Mouse (Mus musculus) heart, postnatal 0 days (tissue): ENCODE results near the gene Crybb1.

Experiments used
- CTCF ChIP-seq: IDR thresholded peaks from 2 replicates; pipeline ENCODE4 v1.5.1; 2016; ENCODE audit warnings: antibody characterized with exemption, control low read depth, low read depth
- EP300 ChIP-seq: IDR thresholded peaks from 2 replicates; pipeline ENCODE4 v1.6.1; 2016; ENCODE audit warnings: antibody characterized with exemption, low read depth

DNA sequence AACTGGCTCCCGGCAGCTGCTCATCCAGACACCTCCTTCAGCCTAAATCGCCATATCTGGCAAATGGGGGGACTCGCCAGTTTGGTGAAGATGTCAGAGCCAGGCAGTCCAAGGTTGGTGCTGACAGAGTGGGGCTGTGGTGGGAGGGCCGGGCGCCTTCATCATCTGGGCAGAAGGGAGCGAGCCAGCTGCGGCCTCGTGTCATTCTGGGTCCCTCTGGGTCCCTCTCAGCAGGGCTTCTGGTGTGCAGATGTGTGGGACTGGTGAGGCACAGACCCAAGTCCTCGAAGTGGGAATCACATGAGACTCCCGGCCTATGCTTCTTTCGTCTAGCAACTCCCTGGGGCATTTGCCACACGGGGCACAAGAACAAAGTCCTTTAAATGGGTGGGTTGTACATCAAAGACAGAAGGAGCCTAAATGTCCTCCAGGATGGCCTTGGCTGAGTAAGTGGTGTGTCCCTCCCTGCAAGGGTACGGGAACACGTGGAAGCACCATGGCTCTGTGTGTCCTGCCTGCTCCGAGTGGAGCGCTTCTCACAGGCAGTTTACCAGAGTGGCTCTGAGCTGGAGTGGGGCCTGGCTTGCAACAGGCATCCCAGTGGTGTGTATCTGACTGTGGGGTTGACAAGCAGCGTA lies 36.8 kb downstream of the Crybb1 start:
- TF ChIP-seq CTCF: no peak
- no peak for TF ChIP-seq EP300
